Mouse (Mus musculus) hindbrain, embryonic 15.5 days (tissue): ENCODE measurements at regions not wholly inside any gene's neighbourhood (a gene's known extent, or its start where the extent isn't known, plus 50 kb on each side); places are given as distances from the start of the nearest gene placed in this dataset.

ENCODE experiments used
- ATAC-seq: fragments of 200-750 bp; cut with Nextera tagmentation; 2 replicates; pipeline ENCODE4 v1.8.0; 2017; ENCODE audit warnings: low read depth, moderate number of reproducible peaks, moderate TSS enrichment; ENCODE audit not compliant: low FRiP score
- H3K27ac ChIP-seq: fragments of 300-500 bp; sonication (generic); replicated peaks from 2 replicates; pipeline ENCODE4 v1.5.1; 2015; ENCODE audit warnings: mild to moderate bottlenecking, inconsistent platforms
- H3K27me3 ChIP-seq: fragments of 300-500 bp; sonication (generic); 2 replicates; pipeline ENCODE4 v1.6.1; 2015; ENCODE audit warnings: control low read depth, inconsistent platforms
- H3K36me3 ChIP-seq: fragments of 300-500 bp; sonication (generic); 2 replicates; pipeline ENCODE4 v1.6.1; 2015; ENCODE audit warnings: control low read depth, inconsistent platforms
- H3K4me1 ChIP-seq: fragments of 300-500 bp; sonication (generic); replicated peaks from 2 replicates; pipeline ENCODE4 v1.6.1; 2015; ENCODE audit warnings: control low read depth, inconsistent platforms
- H3K4me2 ChIP-seq: fragments of 300-500 bp; sonication (generic); 2 replicates; pipeline ENCODE4 v1.6.1; 2015; ENCODE audit warnings: moderate library complexity, mild to moderate bottlenecking, inconsistent platforms
- H3K4me3 ChIP-seq: fragments of 300-500 bp; sonication (generic); 2 replicates; pipeline ENCODE4 v1.5.1; 2015; ENCODE audit warnings: mild to moderate bottlenecking, inconsistent platforms
- H3K9ac ChIP-seq: fragments of 300-500 bp; sonication (generic); 2 replicates; pipeline ENCODE4 v1.6.1; 2015; ENCODE audit warnings: inconsistent platforms
- H3K9me3 ChIP-seq: fragments of 300-500 bp; sonication (generic); 2 replicates; pipeline ENCODE4 v1.6.1; 2016; ENCODE audit warnings: control low read depth, inconsistent platforms
- WGBS: fragments of 180-500 bp; shearing (Covaris S2); methylation state at CpG from one replicate; pipeline ENCODE4 v1.1.7; 2015; 5-methylcytosine and 5-hydroxymethylcytosine counted together

DNA sequence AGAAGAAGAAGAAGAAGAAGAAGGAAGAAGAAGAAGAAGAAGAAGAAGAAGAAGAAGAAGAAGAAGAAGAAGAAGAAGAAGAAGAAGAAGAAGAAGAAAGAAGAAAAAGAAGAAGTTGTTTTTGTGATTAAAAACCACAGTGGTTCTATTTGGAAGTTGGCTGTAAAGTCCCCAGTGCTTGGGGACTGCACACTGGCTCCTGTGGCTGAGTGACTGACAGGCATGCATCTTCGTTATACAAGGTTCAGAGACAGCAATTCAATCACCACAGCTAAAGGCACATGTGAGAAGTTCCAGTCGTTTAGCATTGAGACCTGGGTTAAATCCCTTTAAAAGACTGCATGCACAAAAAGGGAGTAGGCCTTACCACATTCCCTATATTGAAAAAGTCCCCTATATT lies 93.1 kb upstream of the Arhgap28 start:
- H3K4me2 ChIP-seq, result no peak overlapping the region
- ATAC-seq, result no peak
- H3K4me1 ChIP-seq, result no peaks in the 10 kb centered on the region
- H3K27me3 ChIP-seq, result no peaks in the 10 kb centered on the region
- H3K9ac ChIP-seq, result no peak overlapping the region
- H3K9me3 ChIP-seq, result no peaks in the 10 kb centered on the region
- no peak overlapping the region for H3K27ac ChIP-seq
- no peaks in the 10 kb centered on the region for H3K36me3 ChIP-seq
- H3K4me3 ChIP-seq, result no peak overlapping the region
- WGBS, result 53% methylated on average over 2 of the region's 2 CpGs

DNA sequence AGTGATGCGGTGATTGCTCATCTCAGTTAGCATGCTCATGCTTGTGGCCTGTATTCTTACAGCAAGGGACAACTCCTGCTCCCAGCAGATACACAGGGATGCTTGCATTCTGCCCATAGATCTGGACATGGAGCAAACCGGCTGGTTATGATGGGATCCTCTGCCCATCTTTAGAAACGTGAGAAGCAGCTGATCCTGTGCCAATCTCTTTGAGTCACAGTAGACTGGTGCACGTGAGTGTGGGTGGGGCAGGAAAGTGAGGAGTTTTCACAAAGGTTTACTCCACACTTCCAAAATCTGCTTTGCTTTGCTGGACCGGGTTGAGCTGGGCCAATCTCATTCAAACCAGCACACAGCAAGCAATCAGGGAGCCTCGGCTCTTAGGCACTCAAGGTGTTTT lies 93.5 kb upstream of the Arhgap28 start:
- Histone ChIP-seq H3K4me1 (no peaks in the 10 kb centered on the region), H3K4me3 (no peak overlapping the region), H3K9me3 (no peaks in the 10 kb centered on the region), H3K9ac (no peak overlapping the region), H3K27me3 (no peaks in the 10 kb centered on the region), H3K4me2 (no peak overlapping the region), H3K36me3 (no peaks in the 10 kb centered on the region), H3K27ac (no peak overlapping the region)
- ATAC-seq, result no peak
- 82% methylated on average over 6 of the region's 6 CpGs for WGBS

DNA sequence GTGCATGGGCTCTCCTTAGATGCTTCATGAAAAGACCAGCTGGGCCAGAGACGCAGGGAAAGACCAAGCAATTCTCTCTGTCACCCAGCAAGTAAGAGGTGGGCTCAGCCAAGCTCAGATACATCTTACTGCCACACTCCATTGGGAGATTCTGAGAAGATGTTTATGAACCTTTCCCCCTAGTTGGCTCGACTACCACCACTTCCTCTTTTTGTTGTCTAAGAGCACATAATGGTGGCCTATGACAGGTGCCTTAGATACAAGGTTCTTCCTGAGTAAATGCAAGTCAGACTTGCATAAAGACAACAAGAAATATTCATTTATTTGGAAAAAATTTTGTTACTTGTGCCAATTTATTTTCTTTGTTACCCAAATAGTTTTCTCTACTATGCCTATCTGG lies 96.2 kb upstream of the Arhgap28 start:
- Histone ChIP-seq H3K9me3 (no peaks in the 10 kb centered on the region), H3K4me1 (no peaks in the 10 kb centered on the region), H3K4me3 (no peak overlapping the region), H3K27ac (no peak overlapping the region), H3K27me3 (no peaks in the 10 kb centered on the region), H3K9ac (no peak overlapping the region), H3K36me3 (no peaks in the 10 kb centered on the region), H3K4me2 (no peak overlapping the region)
- no peak for ATAC-seq
- 89% methylated on average over 2 of the region's 2 CpGs for WGBS

DNA sequence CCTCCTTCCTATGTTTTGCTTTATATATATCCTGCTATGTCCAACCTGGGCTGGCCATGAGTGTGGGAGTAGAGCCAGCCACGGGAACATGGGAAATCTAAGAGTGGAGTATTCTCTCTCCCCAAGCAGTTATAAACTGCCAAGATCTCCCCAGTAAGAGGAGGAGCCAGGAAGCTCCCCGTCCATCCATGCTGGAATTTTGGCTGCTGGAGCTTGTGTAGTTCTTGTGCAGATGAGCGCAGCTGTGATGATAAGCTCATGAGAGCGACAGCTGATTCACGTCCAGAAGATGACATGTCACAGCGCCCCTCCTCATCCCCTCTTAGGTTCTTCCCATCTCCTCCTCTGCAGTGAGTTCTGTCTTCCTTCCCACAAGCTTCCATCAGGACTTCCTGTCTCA lies 99.4 kb upstream of the Arhgap28 start:
- no peaks in the 10 kb centered on the region for H3K4me1 ChIP-seq
- ATAC-seq, result no peak

DNA sequence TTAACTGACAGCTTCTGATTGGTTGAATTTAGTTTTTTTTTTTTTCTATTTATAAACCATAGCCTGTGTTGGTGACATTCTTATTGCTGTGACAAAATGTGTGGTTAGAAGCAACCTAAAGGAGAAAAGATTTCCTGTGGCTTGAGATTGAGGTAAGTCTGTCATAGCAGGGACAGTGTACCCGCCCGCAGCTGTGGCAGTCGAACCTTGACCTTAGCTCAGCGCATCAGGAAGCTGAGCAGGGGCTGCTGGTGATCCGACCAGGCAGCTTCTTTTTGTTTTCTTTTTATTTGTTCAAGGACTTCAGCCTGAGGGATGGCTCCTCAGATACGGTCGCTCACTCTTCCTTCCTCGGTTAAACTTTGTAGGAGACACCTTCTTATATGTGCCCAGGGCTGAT lies 102.4 kb upstream of the Arhgap28 start:
- Histone ChIP-seq H3K9me3 (no peaks in the 10 kb centered on the region), H3K4me2 (no peak overlapping the region), H3K4me1 (no peaks in the 10 kb centered on the region), H3K9ac (no peak overlapping the region), H3K4me3 (no peak overlapping the region), H3K27me3 (no peaks in the 10 kb centered on the region), H3K36me3 (no peaks in the 10 kb centered on the region), H3K27ac (no peak overlapping the region)
- no peak for ATAC-seq
- 68% methylated on average over 8 of the region's 8 CpGs for WGBS

More for the DNA sequence above, 99.4 kb upstream of the Arhgap28 start:
- Histone ChIP-seq H3K4me2 (no peak overlapping the region), H3K36me3 (no peaks in the 10 kb centered on the region), H3K9me3 (no peaks in the 10 kb centered on the region), H3K27me3 (no peaks in the 10 kb centered on the region), H3K9ac (no peak overlapping the region), H3K27ac (no peak overlapping the region), H3K4me3 (no peak overlapping the region)
- 88% methylated on average over 6 of the region's 6 CpGs for WGBS

DNA sequence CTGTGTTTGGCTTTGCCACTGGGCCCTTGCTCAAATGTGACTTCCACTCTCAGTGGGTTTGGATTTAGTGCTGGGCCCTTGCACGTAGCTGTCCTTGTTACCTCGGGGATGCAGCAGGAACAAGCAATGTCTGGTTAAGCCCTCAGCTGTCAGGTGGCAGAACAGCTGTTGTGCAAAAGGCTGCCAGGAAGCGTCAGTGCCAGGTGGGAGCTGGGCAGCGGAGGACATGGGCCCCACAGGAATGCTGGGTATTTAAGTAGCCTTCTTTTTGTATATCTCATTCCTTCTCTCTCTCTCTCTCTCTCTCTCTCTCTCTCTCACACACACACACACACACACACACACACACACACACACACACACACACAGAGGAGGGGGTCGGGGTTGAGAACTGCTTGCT lies 104.0 kb upstream of the Arhgap28 start:
- Histone ChIP-seq H3K27ac (no peak overlapping the region), H3K4me1 (no peaks in the 10 kb centered on the region), H3K27me3 (no peaks in the 10 kb centered on the region), H3K9ac (no peak overlapping the region), H3K4me3 (no peak overlapping the region), H3K9me3 (no peaks in the 10 kb centered on the region), H3K4me2 (no peak overlapping the region), H3K36me3 (no peaks in the 10 kb centered on the region)
- ATAC-seq, result no peak
- 60% methylated on average over 5 of the region's 5 CpGs for WGBS

DNA sequence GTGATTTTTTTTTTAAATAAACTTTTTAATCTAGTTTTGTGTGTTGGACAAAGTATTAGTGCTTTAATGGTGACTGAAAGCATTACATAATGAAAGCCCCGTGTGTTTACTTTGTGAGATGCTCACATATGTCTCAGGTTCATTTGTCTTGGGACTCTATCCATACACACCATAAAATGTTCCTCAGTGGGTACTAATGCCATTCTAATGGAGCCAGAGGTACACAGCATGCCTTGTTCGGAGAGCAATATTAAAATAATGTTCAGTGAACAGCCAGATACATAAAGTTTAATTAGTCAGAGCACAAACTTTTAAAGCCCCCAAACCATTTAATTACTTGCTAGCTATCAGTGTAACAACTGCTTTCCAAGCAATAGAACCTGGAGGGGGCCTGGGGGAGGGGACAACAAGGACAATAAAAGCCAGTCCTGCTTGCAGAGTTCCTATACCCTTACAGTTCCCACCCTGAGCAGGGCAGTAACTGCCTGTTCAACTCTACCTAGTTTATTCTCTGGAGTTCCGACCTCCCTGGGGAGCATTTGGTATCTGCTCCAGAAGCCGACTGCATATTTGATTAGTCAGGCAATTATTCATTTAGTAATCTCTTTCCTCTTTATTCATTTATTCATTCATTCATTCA lies 108.0 kb upstream of the Arhgap28 start:
- H3K9me3 ChIP-seq, result no peaks in the 10 kb centered on the region
- WGBS, result 71% methylated on average over 4 of the region's 4 CpGs
- no peak for ATAC-seq
- no peak overlapping the region for H3K4me2 ChIP-seq
- no peak overlapping the region for H3K9ac ChIP-seq
- H3K27me3 ChIP-seq, result no peaks in the 10 kb centered on the region
- H3K27ac ChIP-seq, result no peak overlapping the region
- H3K4me3 ChIP-seq, result no peak overlapping the region
- no peaks in the 10 kb centered on the region for H3K4me1 ChIP-seq
- no peaks in the 10 kb centered on the region for H3K36me3 ChIP-seq

DNA sequence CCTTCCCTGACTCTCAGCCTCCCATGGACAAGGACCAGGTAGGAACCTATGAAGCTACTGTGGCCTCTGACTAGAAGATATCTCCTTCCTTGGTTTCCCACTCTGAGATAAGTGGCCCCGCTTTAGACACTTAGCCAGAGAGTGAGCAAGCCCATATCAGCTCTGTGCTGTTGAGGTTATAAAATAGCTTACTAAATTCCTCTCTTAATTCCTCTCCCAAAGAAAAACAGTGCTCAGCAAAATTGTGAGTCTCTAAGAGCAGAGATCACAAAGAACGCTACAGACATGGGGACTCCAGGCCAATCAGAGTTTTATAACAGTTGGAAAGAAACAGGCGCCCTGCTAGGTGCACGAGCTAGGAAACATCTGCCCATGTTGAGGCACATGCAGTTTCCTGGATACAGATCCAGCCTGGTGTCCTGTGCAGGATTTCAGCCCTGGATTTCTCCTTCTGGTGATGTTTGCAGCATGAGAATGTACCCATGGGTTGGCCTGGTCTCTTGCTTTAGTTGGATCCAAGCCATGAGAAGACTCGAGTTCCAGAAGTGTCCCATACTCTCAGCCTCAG lies 108.9 kb upstream of the Arhgap28 start:
- H3K9me3 ChIP-seq, result no peaks in the 10 kb centered on the region
- no peaks in the 10 kb centered on the region for H3K27me3 ChIP-seq
- no peak overlapping the region for H3K27ac ChIP-seq
- no peaks in the 10 kb centered on the region for H3K4me1 ChIP-seq
- ATAC-seq, result no peak
- WGBS, result 78% methylated on average over 5 of the region's 5 CpGs
- H3K4me2 ChIP-seq, result no peak overlapping the region
- no peak overlapping the region for H3K4me3 ChIP-seq
- H3K9ac ChIP-seq, result no peak overlapping the region
- no peaks in the 10 kb centered on the region for H3K36me3 ChIP-seq

DNA sequence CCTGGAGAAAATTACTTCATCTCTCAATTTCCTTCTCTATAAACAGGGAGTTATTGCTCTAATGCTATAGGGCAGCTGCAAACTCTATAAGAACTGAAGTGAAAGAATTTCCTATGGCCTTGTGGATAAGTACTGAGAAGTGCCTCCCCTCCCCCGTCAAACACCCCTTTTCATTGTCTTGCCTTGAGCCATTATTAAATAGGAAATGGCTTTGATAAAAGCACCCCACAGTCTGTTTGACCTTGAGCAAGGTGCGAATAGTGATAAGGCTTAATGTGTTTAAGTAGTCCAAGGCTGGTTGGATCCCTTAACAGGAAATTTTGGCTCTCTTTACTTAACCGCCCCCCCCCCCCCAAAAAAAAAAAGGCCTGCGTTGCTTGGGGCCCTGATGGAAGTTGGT lies 111.7 kb upstream of the Arhgap28 start:
- ATAC-seq, result no peak
- H3K36me3 ChIP-seq, result no peaks in the 10 kb centered on the region
- 81% methylated on average over 4 of the region's 4 CpGs for WGBS

DNA sequence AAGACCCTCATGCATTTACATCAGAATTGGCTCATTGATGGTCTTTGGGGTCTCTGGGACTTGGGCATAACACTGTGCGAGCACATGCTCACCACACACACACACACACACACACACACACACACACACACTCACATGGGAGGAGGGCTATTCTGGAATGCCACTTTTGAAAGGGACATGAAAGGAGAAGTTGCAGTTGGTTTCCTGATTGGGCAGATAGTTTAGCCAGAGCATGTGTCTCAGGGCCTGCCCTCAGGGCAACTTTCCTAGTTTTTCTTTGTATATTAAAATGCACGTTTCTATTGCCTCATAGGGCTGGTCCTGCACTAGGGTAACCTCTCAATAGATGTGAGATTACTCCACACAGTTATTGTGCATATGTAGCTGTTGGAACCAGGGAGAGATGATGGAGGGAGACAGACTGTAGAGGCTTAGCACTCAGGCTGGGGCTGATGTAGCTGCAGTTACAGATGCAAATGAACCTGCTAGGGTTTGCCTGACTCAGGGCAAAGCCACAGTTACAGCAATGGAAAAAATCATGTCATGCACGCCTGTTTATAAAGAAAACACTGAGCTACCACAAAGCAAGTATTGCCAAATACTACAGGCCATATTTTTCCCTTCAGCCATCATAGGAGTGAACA lies 115.3 kb upstream of the Arhgap28 start:
- no peak overlapping the region for H3K4me3 ChIP-seq
- no peak overlapping the region for H3K4me2 ChIP-seq
- WGBS, result 70% methylated on average over 3 of the region's 3 CpGs
- no peaks in the 10 kb centered on the region for H3K36me3 ChIP-seq
- H3K27me3 ChIP-seq, result no peaks in the 10 kb centered on the region
- no peaks in the 10 kb centered on the region for H3K4me1 ChIP-seq
- no peak overlapping the region for H3K9ac ChIP-seq
- H3K27ac ChIP-seq, result no peak overlapping the region
- H3K9me3 ChIP-seq, result no peaks in the 10 kb centered on the region
- ATAC-seq, result no peak

More for the DNA sequence above, 111.7 kb upstream of the Arhgap28 start:
- Histone ChIP-seq H3K4me1 (no peaks in the 10 kb centered on the region), H3K27ac (no peak overlapping the region), H3K27me3 (no peaks in the 10 kb centered on the region), H3K9me3 (no peaks in the 10 kb centered on the region), H3K4me3 (no peak overlapping the region), H3K4me2 (no peak overlapping the region), H3K9ac (no peak overlapping the region)

DNA sequence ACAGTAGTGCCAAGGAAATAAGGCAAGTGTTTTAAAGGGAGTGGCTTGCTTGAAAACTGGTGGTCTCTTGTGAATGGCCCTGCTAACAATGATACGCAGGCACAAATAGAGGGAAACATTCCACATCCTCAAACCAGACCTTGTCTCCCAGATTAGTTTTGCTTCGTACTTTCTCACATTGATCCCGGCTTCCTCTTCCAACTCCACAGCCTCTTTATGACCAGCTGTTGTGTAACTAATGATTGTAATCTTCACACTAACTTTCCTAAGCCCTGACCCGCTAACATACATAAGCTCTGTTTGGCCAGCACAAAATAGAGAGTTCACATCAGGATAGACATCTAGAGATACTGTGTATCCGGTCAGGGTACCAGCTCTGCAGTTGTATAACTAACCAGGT lies 116.3 kb upstream of the Arhgap28 start:
- ATAC-seq, result no peak
- no peak overlapping the region for H3K27ac ChIP-seq

DNA sequence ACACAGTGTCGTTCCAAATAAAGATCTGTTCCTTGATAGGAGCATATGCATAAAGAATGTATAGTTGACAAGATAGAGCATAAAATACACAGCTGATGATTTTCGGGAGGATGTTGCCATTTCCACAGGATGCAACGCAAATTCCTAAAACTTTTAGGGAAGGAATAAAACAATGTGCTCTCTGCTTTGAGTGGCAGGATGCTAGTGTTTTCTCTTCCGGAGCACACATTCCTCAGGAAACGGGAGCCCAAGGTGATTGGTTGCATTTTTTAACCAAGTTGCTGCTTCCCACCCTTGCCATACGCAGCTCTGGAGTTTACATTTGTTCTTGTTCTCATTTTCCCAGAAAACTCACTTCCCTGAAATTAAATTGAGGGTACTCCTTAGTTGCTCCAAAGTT lies 116.8 kb upstream of the Arhgap28 start:
- no peak overlapping the region for H3K4me3 ChIP-seq
- ATAC-seq, result no peak
- no peaks in the 10 kb centered on the region for H3K36me3 ChIP-seq
- no peak overlapping the region for H3K27ac ChIP-seq
- no peaks in the 10 kb centered on the region for H3K4me1 ChIP-seq
- WGBS, result 87% methylated on average over 6 of the region's 6 CpGs
- no peaks in the 10 kb centered on the region for H3K9me3 ChIP-seq
- no peak overlapping the region for H3K9ac ChIP-seq
- no peak overlapping the region for H3K4me2 ChIP-seq
- H3K27me3 ChIP-seq, result no peaks in the 10 kb centered on the region

More for the DNA sequence above, 116.3 kb upstream of the Arhgap28 start:
- no peak overlapping the region for H3K9ac ChIP-seq
- H3K4me3 ChIP-seq, result no peak overlapping the region
- H3K4me1 ChIP-seq, result no peaks in the 10 kb centered on the region
- no peaks in the 10 kb centered on the region for H3K9me3 ChIP-seq
- no peaks in the 10 kb centered on the region for H3K36me3 ChIP-seq
- H3K27me3 ChIP-seq, result no peaks in the 10 kb centered on the region
- WGBS, result 88% methylated on average over 5 of the region's 5 CpGs
- no peak overlapping the region for H3K4me2 ChIP-seq

DNA sequence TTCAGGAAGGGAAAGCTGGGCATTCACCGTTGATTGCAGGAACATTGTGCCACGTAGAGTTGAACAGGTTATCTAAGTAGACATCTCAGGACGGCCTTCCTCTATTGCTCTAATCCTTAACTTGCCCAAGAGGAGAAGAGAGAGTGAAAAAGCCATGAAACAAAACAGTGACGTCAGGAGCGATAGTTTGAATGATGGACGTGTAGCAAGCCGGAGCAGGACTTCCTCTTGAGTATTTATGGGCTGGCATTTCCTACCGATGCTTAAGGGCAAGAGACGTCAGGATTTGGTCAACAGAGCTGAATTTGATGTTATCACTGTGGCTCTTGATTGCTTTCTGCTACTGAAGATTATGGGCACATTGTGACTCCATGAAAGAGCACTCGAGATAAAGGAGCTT lies 130.5 kb upstream of the Arhgap28 start:
- Histone ChIP-seq H3K9ac (no peak overlapping the region), H3K4me2 (no peak overlapping the region), H3K4me3 (no peak overlapping the region), H3K4me1 (no peaks in the 10 kb centered on the region), H3K27ac (no peak overlapping the region), H3K36me3 (no peaks in the 10 kb centered on the region), H3K9me3 (no peaks in the 10 kb centered on the region), H3K27me3 (no peaks in the 10 kb centered on the region)
- no peak for ATAC-seq
- whole genome bisulfite sequencing, result 81% methylated on average over 10 of the region's 10 CpGs
